Mouse (Mus musculus): Measurements from ENCODE around the gene Tnfsf13b. TPM values are rescaled to one million over a fixed set of nuclear protein-coding genes. Genes with fewer than 3 reads are reported as not detected.

The Tnfsf13b gene
- 1 to 10 TPM in 25 of 26 experiments, under 1 TPM in 1; 0.67 to 6.9 (median 3.1) TPM for total RNA-seq (2018; cell fraction: chromatin; rRNA removed)
- 1 to 10 TPM in 14 of 26 experiments, under 1 TPM in 12; 0.29 to 3.6 (median 1.7) TPM for total RNA-seq (2018; cell fraction: cytosol; rRNA removed)
- total RNA-seq (2018; cell fraction: nucleus; rRNA removed): 1 to 10 TPM; 1.1 to 7.9 (median 3.1) TPM
- 0.35 to 0.56 TPM (median 0.37 TPM) in 3 replicates for polyA plus RNA-seq (2018)

- Histone ChIP-seq H3K27ac (no peak within 1 kb of the TSS), H3K4me3 (ENCODE audit: inconsistent target) (peak within 1 kb of the TSS; percentile 10; the same call in 1 of the 2 replicates), H3K36me3 (ENCODE audit: inconsistent target) (no peaks in the 10 kb centered on the region), H3K79me2 (ENCODE audit: inconsistent target) (no peaks in the 10 kb centered on the region)
- 38% methylated on average over 16 of the region's 16 CpGs for WGBS (ENCODE audit: missing documents)
These were observed at the start of gene Tnfsf13b for GRCm38 (mm10) chr8:10006156-10006985. TSS of gene Tnfsf13b (plus strand) at chr8:10006467.

GRCm38 (mm10) chr8:9958338-9958737 is 47.9 kb upstream of the Tnfsf13b start:
- Histone ChIP-seq H3K4me3 (ENCODE audit: inconsistent target) (no peak overlapping the region), H3K36me3 (ENCODE audit: inconsistent target) (no peaks in the 10 kb centered on the region), H3K79me2 (ENCODE audit: inconsistent target) (no peaks in the 10 kb centered on the region), H3K27ac (no peak overlapping the region)
- WGBS (ENCODE audit: missing documents): 67% methylated on average over 4 of the region's 4 CpGs

- WGBS (ENCODE audit: missing documents): 93% methylated on average over 2 of the region's 2 CpGs
- no peaks in the 10 kb centered on the region for H3K36me3 ChIP-seq (ENCODE audit: inconsistent target)
- H3K27ac ChIP-seq: no peak overlapping the region
- no peak overlapping the region for H3K4me3 ChIP-seq (ENCODE audit: inconsistent target)
- H3K79me2 ChIP-seq (ENCODE audit: inconsistent target): no peaks in the 10 kb centered on the region
These were observed 46.3 kb upstream of the Tnfsf13b start for GRCm38 (mm10) chr8:9959919-9960318.

- Histone ChIP-seq H3K79me2 (ENCODE audit: inconsistent target) (no peaks in the 10 kb centered on the region), H3K36me3 (ENCODE audit: inconsistent target) (peaks cover 22% of the 10 kb centered on the region)
- 96% methylated on average over 9 of the region's 9 CpGs for WGBS (ENCODE audit: missing documents)
These were observed 34.4 kb upstream of the Tnfsf13b start for GRCm38 (mm10) chr8:9971866-9972265.

GRCm38 (mm10) chr8:9975276-9975675 is 31.0 kb upstream of the Tnfsf13b start:
- peaks cover 25% of the 10 kb centered on the region for H3K79me2 ChIP-seq (ENCODE audit: inconsistent target)
- WGBS (ENCODE audit: missing documents): 14% methylated on average over 3 of the region's 5 CpGs
- H3K27ac ChIP-seq: no peak overlapping the region
- H3K4me3 ChIP-seq (ENCODE audit: inconsistent target): peak overlapping the region; percentile 90
- peaks cover 22% of the 10 kb centered on the region for H3K36me3 ChIP-seq (ENCODE audit: inconsistent target)

More at GRCm38 (mm10) chr8:9971866-9972265, 34.4 kb upstream of the Tnfsf13b start:
- Histone ChIP-seq H3K4me3 (ENCODE audit: inconsistent target) (no peak overlapping the region), H3K27ac (no peak overlapping the region)

GRCm38 (mm10) chr8:9975898-9976611 is 30.2 kb upstream of the Tnfsf13b start:
- H3K79me2 ChIP-seq (ENCODE audit: inconsistent target): peaks cover 32% of the 10 kb centered on the region
- under 1% methylated on average over 44 of the region's 47 CpGs for WGBS (ENCODE audit: missing documents)
- peak overlapping the region; percentile 19; the same call in 1 of the 2 replicates for H3K27ac ChIP-seq
- peaks cover 22% of the 10 kb centered on the region for H3K36me3 ChIP-seq (ENCODE audit: inconsistent target)
- H3K4me3 ChIP-seq (ENCODE audit: inconsistent target): peak overlapping the region; percentile 90

- WGBS (ENCODE audit: missing documents): 29% methylated on average over 15 of the region's 15 CpGs
- peak overlapping the region; percentile 42 for H3K4me3 ChIP-seq (ENCODE audit: inconsistent target)
- peaks cover 42% of the 10 kb centered on the region for H3K79me2 ChIP-seq (ENCODE audit: inconsistent target)
- peaks cover 13% of the 10 kb centered on the region for H3K36me3 ChIP-seq (ENCODE audit: inconsistent target)
- peak overlapping the region; percentile 46 for H3K27ac ChIP-seq
These were observed 29.3 kb upstream of the Tnfsf13b start for GRCm38 (mm10) chr8:9977016-9977415.

GRCm38 (mm10) chr8:9977573-9978314 is 28.5 kb upstream of the Tnfsf13b start, which contains the start of the genes Lig4 and Abhd13:
TSS of gene Lig4 (minus strand) at chr8:9977686.
TSS of gene Abhd13 (plus strand) at chr8:9977707.
- WGBS (ENCODE audit: missing documents): 2% methylated on average over 49 of the region's 68 CpGs
- peak within 1 kb of the TSS; percentile 76 for H3K4me3 ChIP-seq (ENCODE audit: inconsistent target)
- H3K79me2 ChIP-seq (ENCODE audit: inconsistent target): peaks cover 49% of the 10 kb centered on the region
- H3K36me3 ChIP-seq (ENCODE audit: inconsistent target): peaks cover 6% of the 10 kb centered on the region
- H3K27ac ChIP-seq: peak within 1 kb of the TSS; percentile 46

GRCm38 (mm10) chr8:9978475-9979230 is 27.6 kb upstream of the Tnfsf13b start:
- H3K4me3 ChIP-seq (ENCODE audit: inconsistent target): peak overlapping the region; percentile 76
- 0 out of 2 replicates have a peak overlapping the region, but pooled peaks have one; percentile 25 for H3K27ac ChIP-seq
- WGBS (ENCODE audit: missing documents): 60% methylated on average over 18 of the region's 18 CpGs
- H3K79me2 ChIP-seq (ENCODE audit: inconsistent target): peaks cover 58% of the 10 kb centered on the region
- H3K36me3 ChIP-seq (ENCODE audit: inconsistent target): 0 out of 2 replicates have a peak, but pooled peaks cover 7% of the 10 kb centered on the region

GRCm38 (mm10) chr8:9979746-9980145 is 26.5 kb upstream of the Tnfsf13b start:
- 0 out of 2 replicates have a peak, but pooled peaks cover 7% of the 10 kb centered on the region for H3K36me3 ChIP-seq (ENCODE audit: inconsistent target)
- peaks cover 69% of the 10 kb centered on the region for H3K79me2 ChIP-seq (ENCODE audit: inconsistent target)
- WGBS (ENCODE audit: missing documents): 100% methylated on average over 1 of the region's 1 CpGs
- no peak overlapping the region for H3K27ac ChIP-seq
- no peak overlapping the region for H3K4me3 ChIP-seq (ENCODE audit: inconsistent target)

GRCm38 (mm10) chr8:9980188-9980587 is 26.1 kb upstream of the Tnfsf13b start:
- Histone ChIP-seq H3K27ac (no peak overlapping the region), H3K4me3 (ENCODE audit: inconsistent target) (no peak overlapping the region), H3K36me3 (ENCODE audit: inconsistent target) (0 out of 2 replicates have a peak, but pooled peaks cover 7% of the 10 kb centered on the region), H3K79me2 (ENCODE audit: inconsistent target) (peaks cover 74% of the 10 kb centered on the region)

- 83% methylated on average over 7 of the region's 7 CpGs for WGBS (ENCODE audit: missing documents)
- Histone ChIP-seq H3K27ac (no peak overlapping the region), H3K79me2 (ENCODE audit: inconsistent target) (no peaks in the 10 kb centered on the region), H3K36me3 (ENCODE audit: inconsistent target) (no peaks in the 10 kb centered on the region), H3K4me3 (ENCODE audit: inconsistent target) (no peak overlapping the region)
These were observed 2.2 kb upstream of the Tnfsf13b start for GRCm38 (mm10) chr8:10004115-10004514.

- H3K36me3 ChIP-seq (ENCODE audit: inconsistent target): no peaks in the 10 kb centered on the region
- whole genome bisulfite sequencing (ENCODE audit: missing documents): 7% methylated on average over 29 of the region's 29 CpGs
- peak overlapping the region; percentile 10; the same call in 1 of the 2 replicates for H3K4me3 ChIP-seq (ENCODE audit: inconsistent target)
- H3K27ac ChIP-seq: no peak overlapping the region
- no peaks in the 10 kb centered on the region for H3K79me2 ChIP-seq (ENCODE audit: inconsistent target)
These were observed 856 bp downstream of the Tnfsf13b start for GRCm38 (mm10) chr8:10006986-10007659.

Measured in macrophage (primary cell).